Mouse (Mus musculus): ENCODE measurements around the gene Reep1.

Gene Reep1

DNA sequence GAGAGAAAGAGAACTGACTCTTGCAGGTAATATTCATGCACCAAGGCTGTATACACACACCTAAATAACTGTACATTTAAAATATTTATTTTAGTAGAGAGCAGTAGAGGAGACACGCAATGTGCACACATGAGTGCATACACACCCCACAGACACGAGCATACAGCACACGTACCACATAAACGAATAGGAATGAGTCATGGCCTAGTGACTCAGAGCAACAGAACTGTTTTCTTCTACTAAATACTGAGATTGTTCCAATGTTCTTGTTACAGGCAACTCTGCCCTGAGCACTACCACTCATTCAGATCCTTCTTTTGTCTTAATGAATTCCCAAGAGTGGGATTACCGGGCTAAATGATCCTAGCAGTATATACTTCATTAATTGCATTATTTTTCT lies 70.7 kb downstream of the Reep1 start:
- in situ Hi-C loops (cut with MboI; ENCODE audit: low sequenced_read_pairs), result no loop called here

DNA sequence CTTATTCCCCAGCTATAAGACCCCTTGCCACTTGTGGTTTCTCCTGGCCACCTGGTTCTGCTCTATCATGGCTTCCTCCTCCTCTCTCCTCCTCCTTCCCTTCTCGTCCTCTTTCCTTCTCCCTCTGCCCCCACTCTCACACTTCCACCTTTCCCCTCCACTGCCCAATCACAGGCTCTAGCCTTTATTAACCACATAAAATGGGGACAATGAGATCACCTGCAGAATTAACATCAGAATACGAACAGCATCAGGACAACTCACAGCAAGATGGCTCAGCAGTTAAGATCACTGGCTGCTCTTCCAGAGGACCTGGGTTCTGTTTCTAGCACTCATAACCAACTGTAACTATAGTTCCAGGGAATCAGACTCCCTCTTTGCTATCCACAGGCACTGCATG lies 72.5 kb downstream of the Reep1 start:
- in situ Hi-C loops (cut with MboI; ENCODE audit: low sequenced_read_pairs), result no loop called here

GRCm38 (mm10) chr6:71780431-71780830 lies 73.1 kb downstream of the Reep1 start:
- in situ Hi-C loops (cut with MboI; ENCODE audit: low sequenced_read_pairs), result no loop called here

- in situ Hi-C loops (cut with MboI; ENCODE audit: low sequenced_read_pairs), result no loop called here
These were observed 75.8 kb downstream of the Reep1 start for GRCm38 (mm10) chr6:71783165-71783564.

DNA sequence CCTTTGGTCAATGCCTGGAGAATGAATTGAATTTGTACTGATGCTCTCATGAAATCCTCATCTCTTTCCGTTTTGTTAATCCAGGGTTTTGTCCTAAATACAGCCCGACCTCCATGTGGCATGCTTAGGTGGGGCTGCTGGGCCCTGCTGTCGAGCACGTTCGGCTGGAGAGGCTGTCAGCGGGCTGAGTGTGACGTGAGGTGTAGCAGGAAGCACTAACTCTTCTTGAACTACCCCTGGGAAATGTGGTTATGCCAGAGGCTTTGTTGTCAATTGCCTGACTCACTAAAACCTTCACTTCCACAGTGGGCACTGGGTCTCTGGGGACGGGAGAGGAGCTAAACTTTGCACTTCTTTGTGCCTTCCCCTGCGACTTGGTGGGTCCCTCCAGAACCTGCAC lies 81.0 kb downstream of the Reep1 start:
- in situ Hi-C loops (cut with MboI; ENCODE audit: low sequenced_read_pairs), result no loop called here

DNA sequence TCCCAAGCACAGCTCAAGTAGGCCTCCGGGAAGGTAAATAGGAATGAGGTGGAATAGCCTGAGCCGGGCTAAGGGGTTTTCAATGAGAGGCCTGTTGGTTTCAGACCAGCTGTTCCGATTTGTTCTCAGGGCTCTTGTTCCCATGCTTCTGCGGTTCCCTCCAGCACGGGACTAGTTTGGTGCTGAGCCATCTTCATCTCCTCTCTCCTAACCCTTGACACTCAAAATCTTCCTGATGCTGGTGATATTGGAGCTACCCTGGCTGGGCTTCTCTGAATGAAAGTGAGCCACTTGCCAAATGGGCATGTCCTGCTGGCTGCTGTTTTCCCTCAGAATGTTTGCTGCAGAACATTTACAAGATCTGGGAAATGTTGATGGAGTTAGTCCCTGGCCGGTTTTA lies 84.4 kb downstream of the Reep1 start:
- in situ Hi-C loops (cut with MboI; ENCODE audit: low sequenced_read_pairs), result no loop called here

GRCm38 (mm10) chr6:71799391-71799790 lies 92.0 kb downstream of the Reep1 start:
- in situ Hi-C loops (cut with MboI; ENCODE audit: low sequenced_read_pairs), result no loop called here

- in situ Hi-C loops (cut with MboI; ENCODE audit: low sequenced_read_pairs), result loop anchor here (10.0 kb wide), 1 partner anchor 646 kb away; no protein-coding TSS in a partner anchor
These were observed 93.8 kb downstream of the Reep1 start for GRCm38 (mm10) chr6:71801011-71801713.

- in situ Hi-C loops (cut with MboI; ENCODE audit: low sequenced_read_pairs), result loop anchor here (10.0 kb wide), 1 partner anchor 647 kb away; no protein-coding TSS in a partner anchor
These were observed 94.3 kb downstream of the Reep1 start for GRCm38 (mm10) chr6:71801714-71802094.

- in situ Hi-C loops (cut with MboI; ENCODE audit: low sequenced_read_pairs), result loop anchor here (10.0 kb wide), 1 partner anchor 649 kb away; no protein-coding TSS in a partner anchor
These were observed 96.2 kb downstream of the Reep1 start for GRCm38 (mm10) chr6:71803609-71804008.

DNA sequence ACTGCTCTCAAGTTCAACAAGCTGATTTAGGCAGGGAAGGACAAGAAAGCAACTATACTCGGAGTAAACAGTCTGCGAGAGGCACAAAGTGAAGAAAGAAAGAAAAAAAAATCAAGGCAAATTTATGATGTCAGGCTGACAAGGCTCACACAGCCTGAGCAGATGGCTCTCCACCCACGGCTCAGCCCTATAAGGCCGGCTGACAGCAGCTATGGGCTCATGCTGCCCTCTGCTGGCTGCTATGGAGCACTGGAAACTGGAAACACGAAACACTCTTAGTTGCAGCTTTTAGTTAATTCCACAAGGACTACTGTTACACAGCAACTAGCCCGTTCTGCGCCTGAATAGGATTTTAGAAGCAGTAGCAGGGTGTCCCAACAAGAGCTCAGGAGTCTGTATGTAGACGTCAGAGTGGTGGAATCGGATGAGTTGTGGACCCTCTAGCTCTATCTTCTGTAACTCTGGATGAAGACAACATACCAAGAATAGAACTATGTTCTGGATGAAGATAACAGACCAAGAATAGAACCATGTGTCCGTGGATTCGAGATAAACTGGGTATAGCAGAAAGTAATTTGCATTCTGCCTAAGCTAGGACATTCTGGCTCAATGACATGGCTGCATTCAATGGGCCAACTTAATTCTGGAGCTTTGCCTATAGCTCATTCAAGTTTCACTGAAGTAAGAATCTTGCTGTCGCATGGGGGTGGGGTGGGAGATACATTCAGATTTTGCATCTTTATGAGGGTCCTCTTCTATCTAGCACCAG lies 96.9 kb downstream of the Reep1 start:
- in situ Hi-C loops (cut with MboI; ENCODE audit: low sequenced_read_pairs), result loop anchor here (10.0 kb wide), 1 partner anchor 649 kb away; no protein-coding TSS in a partner anchor

- in situ Hi-C loops (cut with MboI; ENCODE audit: low sequenced_read_pairs), result loop anchor here (10.0 kb wide), 1 partner anchor 652 kb away; no protein-coding TSS in a partner anchor
These were observed 99.4 kb downstream of the Reep1 start for GRCm38 (mm10) chr6:71806713-71807112.

DNA sequence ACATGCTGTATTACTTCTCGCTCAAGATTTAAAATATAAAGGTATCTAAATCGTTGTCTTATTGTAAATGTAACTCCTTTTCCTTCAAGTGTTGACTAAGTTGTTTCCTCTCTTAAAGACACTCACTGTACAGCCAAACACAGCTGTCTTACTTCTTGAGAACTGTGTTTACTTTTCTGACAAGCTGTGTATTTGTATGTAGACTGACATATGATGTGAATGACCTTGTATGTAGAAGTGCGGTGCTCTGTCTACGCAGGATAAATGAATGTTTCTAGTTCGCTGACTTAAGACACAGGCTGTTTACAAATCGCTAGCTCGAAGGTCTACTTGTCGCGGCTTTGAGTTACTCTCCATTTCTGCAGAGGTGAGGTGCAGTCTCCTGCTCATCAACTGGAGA lies 102.5 kb downstream of the Reep1 start:
- in situ Hi-C loops (cut with MboI; ENCODE audit: low sequenced_read_pairs), result loop anchor here (10.0 kb wide), 1 partner anchor 655 kb away; no protein-coding TSS in a partner anchor

- in situ Hi-C loops (cut with MboI; ENCODE audit: low sequenced_read_pairs), result no loop called here
These were observed 105.5 kb downstream of the Reep1 start for GRCm38 (mm10) chr6:71812820-71813219.

DNA sequence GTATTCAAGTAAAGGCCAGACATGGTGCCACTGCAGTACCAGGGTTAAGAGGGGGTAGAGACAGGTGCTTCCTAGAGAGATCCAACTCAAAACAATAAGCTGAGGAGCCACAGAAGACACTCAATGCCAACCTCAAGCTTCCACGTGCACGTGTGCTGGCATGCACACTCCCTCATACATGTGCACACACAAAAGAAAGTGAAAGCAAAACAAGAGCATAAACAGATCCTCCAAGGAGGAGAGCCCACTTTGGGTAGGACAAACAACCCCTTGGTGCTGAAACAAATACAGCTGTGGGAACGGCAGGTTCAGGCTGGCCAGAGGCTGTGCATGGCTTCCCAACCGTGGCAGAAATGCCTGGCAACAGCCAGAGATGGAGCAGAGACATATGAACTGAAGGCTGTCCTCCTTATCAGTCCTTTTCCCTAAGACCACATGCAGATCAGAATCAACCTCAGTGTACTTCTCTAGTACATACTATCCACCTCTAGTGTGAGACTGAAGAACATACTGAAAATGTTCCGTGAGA lies 112.5 kb downstream of the Reep1 start:
- in situ Hi-C loops (cut with MboI; ENCODE audit: low sequenced_read_pairs), result no loop called here

DNA sequence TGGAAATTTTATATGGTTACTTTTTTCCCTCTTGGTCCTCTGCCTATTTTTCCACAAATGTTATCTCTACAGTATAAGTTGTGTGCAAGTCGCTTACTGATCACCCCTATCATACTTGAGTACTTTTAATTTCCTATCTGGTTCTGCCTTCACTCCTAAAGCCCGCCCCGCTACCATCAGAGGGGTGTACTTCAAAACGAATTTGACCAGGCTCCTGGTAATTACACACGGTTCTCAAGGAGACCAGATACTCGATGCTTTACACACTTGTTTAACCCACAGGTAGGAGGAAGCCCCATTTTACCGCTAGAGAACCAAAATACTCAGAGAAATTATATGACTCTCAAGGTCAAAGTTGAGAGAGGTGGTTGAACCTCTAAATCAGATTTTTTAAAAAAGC lies 115.7 kb downstream of the Reep1 start:
- in situ Hi-C loops (cut with MboI; ENCODE audit: low sequenced_read_pairs), result no loop called here

DNA sequence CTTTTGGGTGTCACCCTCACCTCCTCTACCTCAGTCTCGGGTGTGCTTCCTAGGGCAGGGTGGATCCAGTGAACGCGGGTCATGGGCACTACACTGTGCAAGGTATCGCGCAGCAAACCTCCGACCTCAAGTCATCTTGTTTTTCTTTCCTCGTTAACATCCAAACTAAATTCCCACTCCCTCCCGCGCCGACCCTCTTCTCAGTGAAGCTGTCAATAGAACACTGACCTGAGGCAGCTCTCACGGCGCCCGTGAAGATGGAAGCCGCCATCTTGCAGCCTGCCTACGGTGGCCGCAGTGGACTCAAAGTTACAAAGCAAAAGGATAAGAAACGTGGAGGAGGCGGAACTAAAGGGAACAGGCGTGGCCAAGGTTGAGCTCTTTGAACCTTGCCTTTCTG lies 116.1 kb downstream of the Reep1 start:
- in situ Hi-C loops (cut with MboI; ENCODE audit: low sequenced_read_pairs), result no loop called here

DNA sequence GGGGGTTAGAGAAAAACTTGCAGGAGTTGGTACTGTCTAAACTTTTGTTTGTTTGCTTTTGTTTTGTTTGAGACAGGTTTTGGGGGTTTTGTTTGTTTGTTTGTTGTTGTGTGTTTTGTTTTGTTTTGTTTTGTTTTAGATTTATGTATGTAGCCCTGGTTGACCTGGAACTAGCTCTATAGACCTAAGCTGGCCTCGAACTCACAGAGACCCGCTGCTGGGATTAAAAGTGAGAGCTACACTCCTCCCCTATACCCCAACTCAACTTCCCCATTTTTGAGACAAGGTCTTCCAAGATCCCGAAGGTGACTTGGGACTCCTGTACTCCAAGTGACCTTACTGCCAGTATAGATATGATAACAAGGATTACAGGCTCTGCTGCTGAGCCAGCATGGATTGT lies 116.6 kb downstream of the Reep1 start:
- in situ Hi-C loops (cut with MboI; ENCODE audit: low sequenced_read_pairs), result no loop called here

DNA sequence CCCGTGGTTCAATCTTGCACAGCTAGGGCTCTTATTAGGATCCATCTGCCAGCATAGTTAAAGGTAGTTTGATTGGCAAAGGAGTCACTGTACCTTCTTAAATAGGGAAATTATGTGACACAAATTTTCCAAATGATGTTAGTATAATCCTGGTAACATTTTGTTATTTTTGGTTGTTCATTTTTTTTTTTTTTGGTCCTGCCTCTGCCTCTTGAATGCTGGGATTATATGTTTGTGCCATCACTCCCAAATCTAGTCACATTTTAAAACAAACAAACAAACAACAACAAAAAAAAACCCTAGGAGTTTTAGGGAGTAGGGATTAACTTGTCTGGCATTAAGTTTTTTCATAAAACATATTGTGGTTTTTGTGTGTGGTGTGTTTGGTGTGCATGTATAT lies 119.5 kb downstream of the Reep1 start, which contains the start of gene Mrpl35:
Gene Mrpl35, minus strand, starts transcription at position 101 of the 400 bp plus-strand sequence.
- in situ Hi-C loops (cut with MboI; ENCODE audit: low sequenced_read_pairs), result no loop called here

DNA sequence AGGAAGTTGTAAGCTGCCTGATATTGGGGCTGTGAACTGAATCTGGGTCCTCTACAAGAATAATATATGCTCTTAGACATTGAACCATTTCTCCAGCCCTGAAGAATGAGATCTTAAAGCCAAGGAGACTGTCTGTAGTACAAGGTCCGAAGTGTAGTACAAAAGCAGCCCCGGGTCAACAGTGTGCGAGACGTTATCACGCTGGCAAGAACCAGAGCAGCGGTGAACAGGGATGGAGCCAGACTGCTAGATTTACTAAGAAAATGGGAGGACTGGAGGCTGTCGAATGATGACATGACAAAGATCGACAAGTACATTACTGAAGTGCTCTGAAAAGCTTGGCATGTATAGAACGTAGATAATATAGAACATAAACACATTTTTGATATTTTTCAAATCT lies 122.4 kb downstream of the Reep1 start:
- in situ Hi-C loops (cut with MboI; ENCODE audit: low sequenced_read_pairs), result no loop called here

DNA sequence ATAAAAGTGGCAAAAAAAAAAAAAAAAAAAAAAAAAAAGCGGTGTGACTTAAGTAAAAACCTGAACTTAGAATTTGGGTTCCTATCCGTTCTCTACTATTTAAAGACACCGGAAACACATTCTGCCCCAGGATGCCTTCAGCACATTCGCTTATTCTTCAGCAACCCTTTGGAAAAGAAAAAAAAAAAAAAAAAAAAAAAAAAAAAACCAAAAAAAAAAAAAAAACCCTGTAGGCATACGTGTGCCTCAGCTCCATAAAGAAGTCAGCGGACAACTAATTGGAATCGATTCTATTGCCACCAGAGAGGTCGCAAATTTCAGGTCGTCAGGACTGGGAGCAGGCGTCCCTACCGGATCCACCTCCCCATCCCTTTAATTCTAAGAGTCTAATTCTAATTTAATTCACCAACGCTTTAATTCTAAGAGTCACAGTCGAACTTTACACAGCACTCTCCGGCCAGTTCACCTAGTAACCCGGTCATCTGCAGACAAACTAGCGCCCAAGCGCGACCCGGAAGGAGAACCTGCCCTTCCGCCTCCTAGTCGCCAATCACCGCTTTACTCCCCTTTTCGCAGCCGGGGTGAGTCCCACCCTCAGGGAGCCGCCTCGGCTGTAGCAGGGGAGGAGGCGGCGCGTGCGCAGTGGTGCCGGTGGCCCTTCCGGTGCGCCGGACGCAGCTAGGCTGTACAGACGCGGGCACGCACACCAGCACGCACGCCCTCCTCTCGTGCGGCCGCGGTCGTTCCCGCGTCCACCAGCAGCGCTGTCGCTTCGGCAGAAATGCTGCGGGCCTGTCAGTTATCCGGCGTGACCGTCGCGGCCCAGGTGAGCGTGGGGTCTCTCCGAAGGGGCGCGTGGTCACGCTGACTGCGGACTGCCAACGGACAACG lies 123.6 kb downstream of the Reep1 start, which contains the start of gene Immt:
Gene Immt, plus strand, starts transcription at position 642 of the 891 bp plus-strand sequence.
- in situ Hi-C loops (cut with MboI; ENCODE audit: low sequenced_read_pairs), result no loop called here
